Mouse (Mus musculus): ENCODE measurements around the gene Bak1. TPM values are rescaled to one million over a fixed set of nuclear protein-coding genes. Genes with fewer than 3 reads are reported as not detected.
"Not testable (repeated sequence)": the region's sequence is repeated elsewhere in the genome, so short reads cannot be mapped to it uniquely, and the experiment has no call there.

Gene Bak1
- total RNA-seq, 4 experiments from 2014 or later = 18.8 to 22.3 (median 21.4) TPM

GRCm38 (mm10) chr17:26981050-26981449 is 47.8 kb downstream of the Bak1 start:
- DNase-seq (ENCODE audit: low spot score in 2 of 2) = no peak

DNA sequence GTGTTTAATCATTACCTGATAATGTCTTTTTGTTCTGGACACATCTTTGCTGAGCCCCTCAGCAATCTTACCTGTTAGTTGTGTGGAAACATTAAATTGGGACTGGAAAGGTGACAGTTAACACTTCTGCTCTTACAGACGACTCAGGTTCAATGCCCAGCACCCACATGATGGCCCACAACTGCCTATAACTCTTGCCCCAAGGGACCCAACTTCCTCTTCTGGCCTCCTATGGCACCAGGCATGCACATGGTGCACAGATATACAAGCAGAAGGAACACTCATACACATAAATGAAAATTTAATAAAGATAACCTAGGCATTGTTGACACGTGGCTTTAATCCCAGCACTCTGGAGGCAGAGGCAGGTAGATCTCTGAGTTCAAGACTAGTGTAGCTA is 49.4 kb downstream of the Bak1 start:
- DNase-seq (ENCODE audit: low spot score in 2 of 2) = no peak

DNA sequence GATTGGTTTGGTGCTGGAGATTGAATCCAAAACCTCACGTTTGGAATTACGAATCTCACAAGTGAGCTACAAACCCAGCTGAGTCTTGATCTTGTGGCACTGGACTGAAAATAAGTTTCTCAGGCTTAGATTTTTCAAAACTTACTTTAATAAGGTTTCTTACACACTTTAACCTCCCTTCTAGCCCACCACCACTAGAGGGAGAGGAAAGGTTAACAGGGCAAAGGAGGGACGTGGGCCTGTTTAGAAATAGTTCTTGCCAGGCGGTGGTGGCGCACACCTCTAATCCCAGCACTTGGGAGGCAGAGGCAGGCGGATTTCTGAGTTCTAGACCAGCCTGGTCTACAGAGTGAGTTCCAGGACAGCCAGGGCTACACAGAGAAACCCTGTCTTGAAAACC is 51.5 kb downstream of the Bak1 start:
- DNase-seq (ENCODE audit: low spot score in 2 of 2) = not testable (repeated sequence)

GRCm38 (mm10) chr17:26975415-26975814 is 53.4 kb downstream of the Bak1 start:
- no peak for DNase-seq (ENCODE audit: low spot score in 2 of 2)

DNA sequence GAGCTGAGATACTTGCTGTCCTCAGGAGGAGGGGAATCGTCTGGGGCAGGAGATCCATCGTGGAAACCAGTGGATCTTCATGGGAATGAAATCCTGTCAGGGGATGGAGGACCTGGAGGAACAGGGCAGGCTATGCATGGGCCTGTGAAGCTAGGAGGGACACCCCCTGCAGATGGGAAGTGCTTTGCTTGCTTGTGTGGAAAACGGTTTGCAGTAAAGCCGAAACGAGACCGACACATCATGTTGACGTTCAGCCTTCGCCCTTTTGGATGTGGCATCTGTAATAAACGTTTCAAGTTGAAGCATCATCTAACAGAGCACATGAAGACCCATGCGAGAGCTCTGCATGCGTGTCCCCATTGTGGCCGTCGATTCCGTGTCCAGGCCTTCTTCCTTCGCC is 54.3 kb downstream of the Bak1 start:
- DNase-seq (ENCODE audit: low spot score in 2 of 2) = no peak

GRCm38 (mm10) chr17:26972703-26973574 is 55.9 kb downstream of the Bak1 start, which contains the start of gene Zbtb9:
Zbtb9 (plus strand) TSS chr17:26973167.
- DNase-seq (ENCODE audit: low spot score in 2 of 2) = peak; percentile 92 to 93

DNA sequence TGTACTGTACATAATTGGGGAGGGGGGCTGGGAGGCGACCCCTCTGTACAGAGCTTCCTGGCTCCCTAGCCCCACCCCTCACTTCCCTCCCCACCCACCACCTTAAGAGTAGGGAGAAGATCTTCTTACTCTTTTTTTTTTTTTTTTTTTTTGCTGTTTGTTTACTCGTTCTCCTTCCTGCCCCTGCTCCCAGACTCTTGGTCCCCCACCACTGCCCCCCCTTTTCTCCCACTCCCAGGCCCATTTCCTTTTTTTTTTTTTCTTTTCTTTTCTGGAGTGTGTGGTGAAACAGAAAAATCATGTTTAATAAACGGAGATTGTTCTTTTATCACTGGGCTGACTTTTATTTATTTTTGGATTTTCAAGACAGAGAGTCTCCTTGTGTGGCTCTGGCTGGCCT is 56.7 kb downstream of the Bak1 start:
- DNase-seq (ENCODE audit: low spot score in 2 of 2) = no peak

DNA sequence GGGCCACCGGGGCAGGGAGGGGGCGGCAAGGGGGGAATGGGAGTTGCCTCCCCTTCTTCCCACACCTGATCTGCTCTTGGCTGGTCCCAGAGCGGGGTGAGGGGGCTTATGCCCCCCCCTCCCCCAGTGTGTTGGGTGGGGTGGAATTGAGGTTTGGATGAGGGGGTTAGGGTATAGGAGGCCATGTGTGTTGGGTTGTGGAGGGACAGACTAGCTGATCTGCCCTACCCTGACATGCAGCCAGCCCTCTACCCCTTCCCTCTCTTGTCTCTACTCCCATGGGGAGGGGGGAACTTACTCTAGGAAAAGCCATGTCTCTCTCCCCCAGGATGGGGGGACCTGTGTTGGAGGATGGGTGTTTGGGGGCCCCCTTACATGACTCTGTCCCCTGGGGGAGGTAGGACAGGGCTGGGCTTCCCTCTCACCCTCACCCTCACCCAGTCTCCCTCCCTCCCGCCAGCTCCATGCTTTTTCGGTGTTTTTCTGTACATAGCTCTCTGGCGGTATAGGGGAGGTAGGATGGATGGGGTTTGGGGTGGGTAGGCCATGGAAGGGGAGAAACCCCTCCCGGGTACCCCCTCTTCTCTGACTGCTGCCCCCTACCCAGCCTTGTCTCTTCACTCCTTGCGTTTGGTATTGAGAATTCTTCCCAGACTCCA is 57.4 kb downstream of the Bak1 start:
- no peak for DNase-seq (ENCODE audit: low spot score in 2 of 2)

DNA sequence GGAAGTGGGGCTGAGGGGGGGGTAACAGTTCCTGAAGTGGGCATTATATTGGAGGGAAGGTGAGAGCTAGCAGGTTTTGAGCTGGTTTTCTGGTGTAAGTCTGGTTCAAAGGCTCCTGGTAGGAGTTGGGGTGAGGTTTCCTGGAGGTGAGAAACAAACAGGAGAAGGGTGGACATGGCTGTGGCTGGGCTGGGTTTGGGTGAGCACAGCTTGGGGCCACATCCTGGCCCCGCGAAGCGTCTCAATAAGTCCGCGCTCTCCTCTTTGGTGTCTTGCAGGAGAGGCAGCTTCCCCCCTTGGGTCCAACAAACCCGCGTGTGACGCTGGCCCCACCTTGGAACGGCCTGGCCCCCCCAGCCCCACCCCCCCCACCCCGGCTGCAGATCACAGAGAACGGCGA is 58.6 kb downstream of the Bak1 start:
- DNase-seq (ENCODE audit: low spot score in 2 of 2) = no peak

Other genes starting within 250 kb of the Bak1 start
- 10 to 100 TPM; 21.9 to 33.2 (median 30.4) TPM for gene Bnip1, start 247.9 kb downstream of the Bak1 start, total RNA-seq (2022)
- not detected for gene Nkx2-5, start 184.0 kb downstream of the Bak1 start, total RNA-seq (2022)
- under 1 TPM; 0.22 to 0.83 (median 0.41) TPM for gene Kifc5b, start 111.9 kb downstream of the Bak1 start, total RNA-seq (2022)
- gene Phf1, start 96.0 kb downstream of the Bak1 start, total RNA-seq (2022) = 10 to 100 TPM in 2 of 4 experiments, 1 to 10 TPM in 2; 7.7 to 10.7 (median 9.9) TPM
- 100 to 1,000 TPM; 102 to 113 (median 108) TPM for gene Cuta, start 89.4 kb downstream of the Bak1 start, total RNA-seq (2022)
- gene Syngap1, start 87.8 kb downstream of the Bak1 start, total RNA-seq (2022) = 1 to 10 TPM; 1.4 to 2.6 (median 1.9) TPM
- gene Zbtb9, start 55.8 kb downstream of the Bak1 start, total RNA-seq (2022) = 1 to 10 TPM; 1.1 to 1.6 (median 1.5) TPM
- gene Itpr3, start 28.3 kb upstream of the Bak1 start, total RNA-seq (2022) = 1 to 10 TPM; 1.4 to 2.8 (median 2.0) TPM
- gene Uqcc2, start 104.9 kb upstream of the Bak1 start, total RNA-seq (2022) = 100 to 1,000 TPM; 429 to 490 (median 471) TPM
- gene Ip6k3, start 138.8 kb upstream of the Bak1 start, total RNA-seq (2022) = 10 to 100 TPM; 24.6 to 33.6 (median 29.1) TPM
- 10 to 100 TPM; 21.1 to 24.8 (median 23.4) TPM for gene Lemd2, start 175.5 kb upstream of the Bak1 start, total RNA-seq (2022)